Mouse (Mus musculus) lung, adult 2 months (tissue): ENCODE measurements around the gene Msantd3.

Experiments
- CTCF ChIP-seq: fragments of 200-500 bp; IDR thresholded peaks from 2 replicates; pipeline ENCODE4 v1.5.1; 2011; ENCODE audit warnings: mild to moderate bottlenecking, low read length, control low read depth; ENCODE audit not compliant: insufficient read depth
- POLR2A ChIP-seq: fragments of 200-500 bp; IDR thresholded peaks from 2 replicates; pipeline ENCODE4 v1.6.1; 2011; ENCODE audit warnings: low read depth, mild to moderate bottlenecking, control low read depth, low read length, borderline replicate concordance; ENCODE audit errors: extremely low read depth

DNA sequence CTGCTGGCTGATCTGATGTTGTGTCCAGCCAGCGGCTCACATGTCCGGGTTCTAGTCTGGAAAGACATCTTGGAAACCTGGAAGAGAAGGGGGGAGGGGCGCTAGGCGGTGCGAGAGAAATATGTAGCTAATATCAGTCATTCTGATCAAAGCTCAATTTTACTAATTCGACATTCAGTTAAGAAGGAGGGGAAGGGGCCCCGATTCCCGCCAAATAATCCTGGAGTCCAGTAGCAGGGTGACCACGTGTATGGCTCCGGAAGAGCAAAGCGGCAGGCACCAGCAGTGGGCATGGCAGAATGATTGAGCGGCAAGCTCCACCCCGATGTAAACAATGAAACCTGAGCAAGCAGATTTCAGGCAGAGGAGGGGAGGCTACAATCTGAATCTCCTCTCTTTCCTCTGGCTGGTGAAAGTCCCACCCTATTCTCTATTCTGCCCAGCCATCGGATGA is 48.4 kb upstream of the Msantd3 start:
- TF ChIP-seq CTCF, result no peak
- no peak for TF ChIP-seq POLR2A
